Mouse (Mus musculus) lung, postnatal 36 days (tissue): ENCODE results near the gene Hist2h3c2.
"Not testable (repeated sequence)": the region's sequence is repeated elsewhere in the genome, so short reads cannot be mapped to it uniquely, and the experiment has no call there.

ENCODE experiments used
- DNase-seq: peaks from one replicate; pipeline ENCODE4 v3.0.0; 2022; ENCODE audit warnings: mixed read lengths

Gene Hist2h3c2

GRCm38 (mm10) chr3:96234914-96235313, 4.0 kb downstream of the Hist2h3c2 start:
- no peak for DNase-seq

- DNase-seq: peak; percentile 81
Observed at GRCm38 (mm10) chr3:96231758-96232120, 7.2 kb downstream of the Hist2h3c2 start.

- no peak for DNase-seq
Observed at GRCm38 (mm10) chr3:96230910-96231757, 7.8 kb downstream of the Hist2h3c2 start.

GRCm38 (mm10) chr3:96230404-96230803, 8.5 kb downstream of the Hist2h3c2 start:
- no peak for DNase-seq

GRCm38 (mm10) chr3:96228828-96229227, 10.1 kb downstream of the Hist2h3c2 start:
- DNase-seq: no peak

- DNase-seq: peak; percentile 70
Observed at GRCm38 (mm10) chr3:96226695-96227648, 12.0 kb downstream of the Hist2h3c2 start.

- DNase-seq: no peak
Observed at GRCm38 (mm10) chr3:96225421-96225820, 13.5 kb downstream of the Hist2h3c2 start.

- no peak for DNase-seq
Observed at GRCm38 (mm10) chr3:96222774-96223173, 16.2 kb downstream of the Hist2h3c2 start.

GRCm38 (mm10) chr3:96221640-96222038, 17.3 kb downstream of the Hist2h3c2 start:
- DNase-seq: no peak

GRCm38 (mm10) chr3:96220765-96221639, 17.9 kb downstream of the Hist2h3c2 start, which contains the start of the genes Hist2h2ac and Hist2h2be:
Hist2h2ac (minus strand) TSS chr3:96220880.
Hist2h2be (plus strand) TSS chr3:96221119.
- DNase-seq: peak; percentile 96

GRCm38 (mm10) chr3:96220131-96220764, 18.7 kb downstream of the Hist2h3c2 start:
- not testable (repeated sequence) for DNase-seq

GRCm38 (mm10) chr3:96219661-96220130, 19.2 kb downstream of the Hist2h3c2 start, which contains the start of the genes Bola1 and Hist2h2ab:
Bola1 (minus strand) TSS chr3:96219709.
Hist2h2ab (plus strand) TSS chr3:96219865.
- peak; percentile 87 for DNase-seq

GRCm38 (mm10) chr3:96219191-96219641, 19.7 kb downstream of the Hist2h3c2 start:
- peak; percentile 57 for DNase-seq

GRCm38 (mm10) chr3:96209242-96209641, 29.7 kb downstream of the Hist2h3c2 start:
- DNase-seq: no peak

- no peak for DNase-seq
Observed at GRCm38 (mm10) chr3:96207819-96208218, 31.1 kb downstream of the Hist2h3c2 start.

GRCm38 (mm10) chr3:96199731-96200130, 39.2 kb downstream of the Hist2h3c2 start:
- no peak for DNase-seq

- not testable (repeated sequence) for DNase-seq
Observed at GRCm38 (mm10) chr3:96198601-96199251, 40.2 kb downstream of the Hist2h3c2 start.

GRCm38 (mm10) chr3:96198181-96198580, 40.7 kb downstream of the Hist2h3c2 start:
- peak; percentile 56 for DNase-seq

GRCm38 (mm10) chr3:96197129-96197749, 41.7 kb downstream of the Hist2h3c2 start:
- DNase-seq: peak; percentile 94

- DNase-seq: no peak
Observed at GRCm38 (mm10) chr3:96196437-96197128, 42.3 kb downstream of the Hist2h3c2 start.
